Mouse (Mus musculus) urinary bladder, postnatal 36 days (tissue): Measurements from ENCODE around the gene Slc9a6.

Experiments used
- DNase-seq, 2 experiments: peaks; one replicate each; pipeline ENCODE4 v3.0.0; 2022; ENCODE audit warnings: low spot score in 2 of 2, mixed read lengths in 1 of 2

The Slc9a6 gene

GRCm38 (mm10) chrX:56609623-56610317, at the start of gene Slc9a6:
Slc9a6 (plus strand) TSS chrX:56609757.
- DNase-seq = peak; percentile 26 to 65

GRCm38 (mm10) chrX:56572465-56572864, 37.1 kb upstream of the Slc9a6 start:
- DNase-seq = no peak

- DNase-seq = no peak
These were observed 31.4 kb upstream of the Slc9a6 start for GRCm38 (mm10) chrX:56578200-56578599.

- no peak for DNase-seq
These were observed 12.2 kb upstream of the Slc9a6 start for GRCm38 (mm10) chrX:56597219-56597886.

GRCm38 (mm10) chrX:56597887-56598640, 11.5 kb upstream of the Slc9a6 start, which contains the start of gene Mmgt1:
Mmgt1 (minus strand) TSS chrX:56598069.
- peak; percentile 78 to 92 for DNase-seq

GRCm38 (mm10) chrX:56606536-56606935, 3.0 kb upstream of the Slc9a6 start:
- DNase-seq = no peak

- DNase-seq = no peak
These were observed 2.4 kb upstream of the Slc9a6 start for GRCm38 (mm10) chrX:56607032-56607710.

- DNase-seq = no peak
These were observed 303 bp upstream of the Slc9a6 start for GRCm38 (mm10) chrX:56609285-56609622.

GRCm38 (mm10) chrX:56610318-56610694, 749 bp downstream of the Slc9a6 start:
- DNase-seq = no peak

GRCm38 (mm10) chrX:56615236-56615635, 5.7 kb downstream of the Slc9a6 start:
- DNase-seq = no peak

GRCm38 (mm10) chrX:56636185-56636584, 26.6 kb downstream of the Slc9a6 start:
- DNase-seq = no peak

- no peak for DNase-seq
These were observed 30.5 kb downstream of the Slc9a6 start for GRCm38 (mm10) chrX:56640066-56640465.

- no peak for DNase-seq
These were observed 40.2 kb downstream of the Slc9a6 start for GRCm38 (mm10) chrX:56649549-56650354.

- DNase-seq = no peak
These were observed 40.7 kb downstream of the Slc9a6 start for GRCm38 (mm10) chrX:56650355-56650652.

- DNase-seq = peak in 1 of 2 experiments; percentile 19
These were observed 41.3 kb downstream of the Slc9a6 start for GRCm38 (mm10) chrX:56650885-56651284.

- DNase-seq = peak in 1 of 2 experiments; percentile 52
These were observed 42.2 kb downstream of the Slc9a6 start for GRCm38 (mm10) chrX:56651738-56652137.

GRCm38 (mm10) chrX:56655686-56656085, 46.1 kb downstream of the Slc9a6 start:
- DNase-seq = no peak

- no peak for DNase-seq
These were observed 49.7 kb downstream of the Slc9a6 start for GRCm38 (mm10) chrX:56659286-56659685.

- no peak for DNase-seq
These were observed 51.6 kb downstream of the Slc9a6 start for GRCm38 (mm10) chrX:56661143-56661542.

GRCm38 (mm10) chrX:56662316-56662715, 52.8 kb downstream of the Slc9a6 start:
- no peak for DNase-seq

GRCm38 (mm10) chrX:56663377-56663776, 53.8 kb downstream of the Slc9a6 start:
- no peak for DNase-seq
